Mouse (Mus musculus) ES-Bruce4 (cell line): ENCODE measurements around the gene Repin1.

Experiments used
- CTCF ChIP-seq: IDR thresholded peaks from one replicate; pipeline ENCODE4 v1.8.1; 2011; ENCODE audit warnings: low read depth, low read length
- POLR2A ChIP-seq: IDR thresholded peaks from one replicate; pipeline ENCODE4 v1.8.1; 2011; ENCODE audit warnings: low read length; ENCODE audit not compliant: insufficient read depth

DNA sequence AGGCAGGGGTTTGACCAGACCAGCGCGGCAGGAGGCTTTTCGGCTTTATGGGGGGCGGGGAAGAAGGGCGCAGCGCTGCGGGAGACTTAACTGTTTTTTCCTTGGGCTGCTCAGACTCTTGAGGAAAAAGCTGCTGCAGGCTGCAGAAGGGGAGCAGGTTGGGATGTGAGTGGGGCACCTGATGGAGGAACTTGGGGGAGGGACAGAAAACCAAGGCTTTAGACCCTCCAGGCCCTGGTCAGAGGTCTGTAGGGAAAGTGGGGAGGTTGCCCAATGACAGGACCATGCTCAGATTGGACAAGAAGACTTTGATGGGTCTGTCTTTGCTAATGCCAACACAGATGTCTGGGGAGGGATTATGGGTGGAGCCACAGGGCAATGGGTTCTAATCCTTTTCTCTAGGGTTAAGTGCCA lies 33.8 kb downstream of the Repin1 start:
- TF ChIP-seq CTCF (no peak), POLR2A (no peak)
